8 mouse cellular contexts compared by ENCODE assay signal in genomic region chr4:123916748-123917547, GRCm38 (mm10). TPM values are rescaled to one million over a fixed set of nuclear protein-coding genes. Genes with fewer than 3 reads are reported as not detected.
DNase-seq lines count a peak whose midpoint lies in the region; ATAC-seq and TF ChIP-seq lines count a peak whose summit lies in the region.

Gene Rragc (plus strand): TSS chr4:123917446.

- peak within 1 kb of the TSS; percentile 98 for H3K9ac ChIP-seq in MEL (ENCODE audit: control insufficient read depth, low read depth, low read length, poor library complexity, severe bottlenecking)
- H3K9ac ChIP-seq in lung, embryonic 16.5 days (ENCODE audit: low read length): peak within 1 kb of the TSS; percentile 98

- H3K27ac ChIP-seq in MEL (ENCODE audit: control insufficient read depth, low read depth, low read length): peak within 1 kb of the TSS; percentile 55
- peak within 1 kb of the TSS; percentile 89 for H3K27ac ChIP-seq in cerebellum, adult 2 months (ENCODE audit: insufficient read depth, low read length)
- peak within 1 kb of the TSS; percentile 86 for H3K27ac ChIP-seq in lung, embryonic 16.5 days (ENCODE audit: low read length)

- H3K4me2 ChIP-seq in lung, embryonic 16.5 days (ENCODE audit: low read depth, low read length): peak within 1 kb of the TSS; percentile 87

- no peak for TF ChIP-seq CTCF in MEL (IDR thresholded peaks at IDR 0.05 in 2 of 3, conservative IDR thresholded peaks at IDR 0.05 in 1 of 3; ENCODE audit: control insufficient read depth in 1 of 3, insufficient read depth in 1 of 3, low read depth in 2 of 3, low read length in 3 of 3, poor library complexity in 1 of 3, severe bottlenecking in 1 of 3)
- no peak for TF ChIP-seq CTCF in cerebellum, adult 2 months (IDR thresholded peaks at IDR 0.05; ENCODE audit: borderline replicate concordance, insufficient read depth, low read depth, low read length)

- H3K27me3 ChIP-seq in MEL (ENCODE audit: control insufficient read depth in 1 of 2, insufficient read depth in 2 of 2, low read length in 2 of 2): no peaks in the 10 kb centered on the region
- no peaks in the 10 kb centered on the region for H3K27me3 ChIP-seq in cerebellum, adult 2 months (ENCODE audit: control insufficient read depth, insufficient read depth, low read length)
- H3K27me3 ChIP-seq in lung, embryonic 16.5 days (ENCODE audit: control insufficient read depth, insufficient read depth, low read depth, low read length): no peaks in the 10 kb centered on the region

- peak in 1 of 2 experiments; percentile 51; a peak in 2 of 4 replicates for TF ChIP-seq EP300 in MEL (IDR thresholded peaks at IDR 0.05; ENCODE audit: low read depth in 1 of 2, low read length in 2 of 2)

- H3K4me3 ChIP-seq in MEL (ENCODE audit: control insufficient read depth in 1 of 2, insufficient read depth in 1 of 2, low read depth in 2 of 2, low read length in 2 of 2): peak within 1 kb of the TSS; percentile 86 to 96
- peak within 1 kb of the TSS; percentile 65 for H3K4me3 ChIP-seq in cerebellum, adult 2 months (replicated peaks; ENCODE audit: insufficient read depth, low read depth, low read length)
- H3K4me3 ChIP-seq in lung, embryonic 16.5 days (ENCODE audit: low read length): peak within 1 kb of the TSS; percentile 99

- peaks cover 0 to 15% of the 10 kb centered on the region in 2 experiments; a peak in 2 of 4 replicates for H3K4me1 ChIP-seq in MEL (ENCODE audit: control insufficient read depth in 1 of 2, insufficient read depth in 2 of 2, low read length in 2 of 2)
- peaks cover 6% of the 10 kb centered on the region for H3K4me1 ChIP-seq in cerebellum, adult 2 months (ENCODE audit: control insufficient read depth, insufficient read depth, low read length)
- H3K4me1 ChIP-seq in lung, embryonic 16.5 days (replicated peaks; ENCODE audit: control insufficient read depth, insufficient read depth, low read length): peaks cover 16% of the 10 kb centered on the region

- 1% methylated on average over 49 of the region's 49 CpGs for WGBS in cerebellum, adult 2 months
- whole genome bisulfite sequencing in lung, embryonic 16.5 days: under 1% methylated on average over 44 of the region's 49 CpGs

- peak; percentile 79 to 92 for TF ChIP-seq POLR2A in MEL (IDR thresholded peaks at IDR 0.05; ENCODE audit: control insufficient read depth in 1 of 2, insufficient read depth in 1 of 2, low read depth in 1 of 2, low read length in 2 of 2, poor library complexity in 1 of 2)
- TF ChIP-seq POLR2A in cerebellum, adult 2 months (IDR thresholded peaks at IDR 0.05; ENCODE audit: borderline replicate concordance, insufficient read depth, low read length): peak; percentile 83

- peaks cover 44% of the 10 kb centered on the region for H3K79me2 ChIP-seq in MEL (ENCODE audit: control insufficient read depth, insufficient read depth, low read length, poor library complexity)

- ATAC-seq in hematopoietic stem cell, adult 5-6 weeks (replicated peaks in 1 of 2; ENCODE audit: insufficient read depth in 1 of 2, low FRiP score in 2 of 2, low TSS enrichment in 1 of 2, low read depth in 1 of 2, poor library complexity in 2 of 2, severe bottlenecking in 2 of 2): peak; percentile 96 to 97
- ATAC-seq in lung, embryonic 16.5 days (ENCODE audit: low read depth): peak; percentile 100

- no peaks in the 10 kb centered on the region for H3K9me3 ChIP-seq in MEL (replicated peaks; ENCODE audit: insufficient read depth, low read length)
- H3K9me3 ChIP-seq in lung, embryonic 16.5 days (ENCODE audit: control insufficient read depth, low read length): no peaks in the 10 kb centered on the region

- H3K36me3 ChIP-seq in MEL (ENCODE audit: control insufficient read depth in 1 of 2, insufficient read depth in 2 of 2, low read length in 2 of 2): peaks cover 7 to 25% of the 10 kb centered on the region in 2 experiments
- H3K36me3 ChIP-seq in lung, embryonic 16.5 days (ENCODE audit: control insufficient read depth, insufficient read depth, low read length): peaks cover 5% of the 10 kb centered on the region

- peak; percentile 97 for DNase-seq in MEL (ENCODE audit: low read depth, low spot score)
- peak; percentile 100 for DNase-seq in cerebellum, adult 2 months
- DNase-seq in forelimb bud, embryonic 11.5 days (ENCODE audit: low read depth, low spot score): peak; percentile 94
- peak; percentile 100 for DNase-seq in layer of hippocampus, adult 9-10 months (ENCODE audit: low spot score)
- DNase-seq in ovary, postnatal 10 days (ENCODE audit: low spot score): peak; percentile 100
- DNase-seq in thymus, postnatal 10 days (ENCODE audit: low spot score in 2 of 2): peak; percentile 100

- no peak for TF ChIP-seq RAD21 in MEL (IDR thresholded peaks at IDR 0.05; ENCODE audit: low read depth, low read length)

TF ChIP-seq in MEL, 35 proteins besides CTCF, POLR2A, EP300 and RAD21:
- TF ChIP-seq NRF1 (IDR thresholded peaks at IDR 0.05; ENCODE audit: insufficient read depth, low read depth, low read length, poor library complexity, severe bottlenecking): no peak
- peak; percentile 59; the same call in 1 of the 2 replicates for TF ChIP-seq CHD2 (IDR thresholded peaks at IDR 0.05; ENCODE audit: low read length)
- no peak for TF ChIP-seq TAL1 (IDR thresholded peaks at IDR 0.05; ENCODE audit: low read length)
- TF ChIP-seq RCOR1 (IDR thresholded peaks at IDR 0.05; ENCODE audit: low read depth, low read length): no peak
- peak; percentile 89 for TF ChIP-seq HCFC1 (IDR thresholded peaks at IDR 0.05; ENCODE audit: low read depth, low read length)
- no peak for TF ChIP-seq ZKSCAN1 (IDR thresholded peaks at IDR 0.05; ENCODE audit: low read depth, low read length)
- TF ChIP-seq MYB (IDR thresholded peaks at IDR 0.05; ENCODE audit: low read depth, low read length): no peak
- no peak for TF ChIP-seq MAFK (IDR thresholded peaks at IDR 0.05; ENCODE audit: borderline replicate concordance, low read depth, low read length)
- TF ChIP-seq USF1 (IDR thresholded peaks at IDR 0.05; ENCODE audit: low read depth, low read length): peak; percentile 98
- TF ChIP-seq MAZ (IDR thresholded peaks at IDR 0.05; ENCODE audit: low read depth, low read length): peak; percentile 98
- TF ChIP-seq CHD1 (IDR thresholded peaks at IDR 0.05; ENCODE audit: low read depth, low read length): no peak
- TF ChIP-seq E2F4 (IDR thresholded peaks at IDR 0.05; ENCODE audit: borderline replicate concordance, low read depth, low read length): no peak
- TF ChIP-seq ZNF384 (IDR thresholded peaks at IDR 0.05; ENCODE audit: low read depth, low read length): no peak
- peak; percentile 61; the same call in 1 of the 2 replicates for TF ChIP-seq ELF1 (IDR thresholded peaks at IDR 0.05; ENCODE audit: low read depth, low read length)
- TF ChIP-seq MXI1 (IDR thresholded peaks at IDR 0.05; ENCODE audit: low read depth, low read length): peak; percentile 91
- 0 out of 2 replicates have a peak, but pooled peaks have one; percentile 39 for TF ChIP-seq TBP (IDR thresholded peaks at IDR 0.05; ENCODE audit: low read depth, low read length)
- peak; percentile 94 for TF ChIP-seq MAX (IDR thresholded peaks at IDR 0.05; ENCODE audit: low read length)
- TF ChIP-seq NELFE (IDR thresholded peaks at IDR 0.05; ENCODE audit: low read depth, low read length): peak; percentile 69
- peak; percentile 91 for TF ChIP-seq SIN3A (IDR thresholded peaks at IDR 0.05; ENCODE audit: low read length)
- no peak for TF ChIP-seq ZMIZ1 (IDR thresholded peaks at IDR 0.05; ENCODE audit: low read depth, low read length)
- TF ChIP-seq GABPA (IDR thresholded peaks at IDR 0.05; ENCODE audit: low read depth, low read length): no peak
- no peak; the same call in 1 of the 2 replicates for TF ChIP-seq KAT2A (conservative IDR thresholded peaks at IDR 0.05; ENCODE audit: low read depth, low read length)
- TF ChIP-seq UBTF (IDR thresholded peaks at IDR 0.05; ENCODE audit: borderline replicate concordance, insufficient read depth, low read depth, low read length): 0 out of 2 replicates have a peak, but pooled peaks have one; percentile 41
- peak; percentile 45 for TF ChIP-seq TCF12 (IDR thresholded peaks at IDR 0.05; ENCODE audit: low read depth, low read length)
- TF ChIP-seq SMC3 (IDR thresholded peaks at IDR 0.05; ENCODE audit: low read depth, low read length): no peak
- TF ChIP-seq USF2 (IDR thresholded peaks at IDR 0.05; ENCODE audit: borderline replicate concordance in 1 of 2, insufficient read depth in 1 of 2, low read depth in 1 of 2, low read length in 2 of 2): peak; percentile 85 to 98
- no peak for TF ChIP-seq JUND (IDR thresholded peaks at IDR 0.05; ENCODE audit: low read depth, low read length)
- no peak; the same call in 1 of the 2 replicates for TF ChIP-seq MEF2A (IDR thresholded peaks at IDR 0.05; ENCODE audit: extremely low read depth, insufficient replicate concordance, low read depth, low read length, poor library complexity, severe bottlenecking)
- TF ChIP-seq GATA1 (IDR thresholded peaks at IDR 0.05; ENCODE audit: low read depth, low read length): no peak
- TF ChIP-seq ETS1 (IDR thresholded peaks at IDR 0.05; ENCODE audit: low read depth, low read length): peak; percentile 77
- no peak for TF ChIP-seq ZC3H11A (IDR thresholded peaks at IDR 0.05; ENCODE audit: low read depth, low read length)
- TF ChIP-seq POLR2AphosphoS5 (IDR thresholded peaks at IDR 0.05; ENCODE audit: borderline replicate concordance, low read depth, low read length): no peak
- peak; percentile 94 for TF ChIP-seq BHLHE40 (IDR thresholded peaks at IDR 0.05; ENCODE audit: borderline replicate concordance, low read depth, low read length)
- peak; percentile 62; the same call in 1 of the 2 replicates for TF ChIP-seq MYC (IDR thresholded peaks at IDR 0.05; ENCODE audit: low read depth, low read length)
- peak; percentile 65 for TF ChIP-seq POLR2AphosphoS2 (IDR thresholded peaks at IDR 0.05; ENCODE audit: low read length)

RNA-seq across cellular contexts. Expression of gene Rragc, which starts in this region (rescaled TPM):
- 19.5 and 21.0 TPM in 2 replicates for total RNA-seq in MEL (2012; rRNA removed)
- 10 to 100 TPM in 1 of 2 experiments, not detected in 1; 36.6 TPM for polyA plus RNA-seq in MEL (2012; ENCODE audit: insufficient read depth in 1 of 2, insufficient read length in 2 of 2, low read depth in 1 of 2, low replicate concordance in 2 of 2, missing spikeins in 1 of 2)
- 80.4 and 83.9 TPM in 2 replicates for polyA plus RNA-seq in cerebellum, adult 2 months (2012; rRNA removed)
- 38.6 and 48.7 TPM in 2 replicates for total RNA-seq in hematopoietic stem cell, adult 5-6 weeks (2017)
- polyA plus RNA-seq in lung, embryonic 16.5 days (2015; fragmentation: Nextera tagmentation; extraction: Ambion mirVana): 39.4 and 44.0 TPM in 2 replicates

Comparison
In these comparisons a context has a peak if more than half of its experiments do, and no peak if none do; other contexts are left out.
1. Peak in every context shown above with its lines: DNase-seq, ATAC-seq, H3K4me3 ChIP-seq and H3K27ac ChIP-seq.